Mouse (Mus musculus): Measurements from ENCODE around the gene Ppp1r36.
"Not testable (repeated sequence)": the region's sequence is repeated elsewhere in the genome, so short reads cannot be mapped to it uniquely, and the experiment has no call there.

The Ppp1r36 gene

DNA sequence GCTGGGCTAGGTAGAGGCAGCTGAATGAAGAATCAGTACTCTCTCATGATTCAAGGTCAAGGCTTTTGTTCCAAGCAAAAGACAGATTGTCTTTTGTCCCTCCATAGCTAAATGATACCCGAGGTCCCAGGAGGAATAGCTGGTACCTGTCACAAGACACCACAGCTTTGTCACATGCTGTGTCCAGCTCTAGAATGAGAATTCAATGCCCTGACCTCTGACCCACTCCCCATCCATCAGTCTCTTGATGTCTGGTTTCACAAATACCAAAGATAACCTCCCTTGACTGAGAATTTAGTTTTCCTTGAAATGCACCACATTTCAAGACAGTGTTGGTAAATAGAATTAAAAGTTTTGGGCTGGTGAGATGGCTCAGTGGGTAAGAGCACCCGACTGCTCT, 34.9 kb downstream of the Ppp1r36 start:
- no peak for DNase-seq

- not testable (repeated sequence) for DNase-seq
Observed at GRCm38 (mm10) chr12:76458445-76458844, 41.1 kb downstream of the Ppp1r36 start.

DNA sequence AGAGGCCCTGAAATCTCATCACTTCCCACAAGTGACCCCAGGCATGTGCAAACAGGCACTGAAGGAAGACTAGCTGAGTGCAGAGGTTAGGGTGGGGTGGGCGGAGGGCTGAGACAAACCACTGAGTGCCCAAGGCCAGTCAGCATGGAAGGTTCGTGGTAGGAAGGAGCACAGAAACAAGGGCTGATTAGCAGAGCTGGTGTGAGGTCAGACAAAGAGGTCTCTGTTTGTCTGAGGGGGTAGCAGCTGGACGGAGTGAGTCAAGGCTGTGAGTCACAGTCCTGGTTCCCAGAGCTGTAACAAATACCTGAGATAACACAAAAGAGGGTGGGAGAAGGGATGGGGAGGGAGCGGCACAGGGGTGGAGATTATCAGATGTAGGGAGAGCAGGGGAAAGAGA, 41.7 kb downstream of the Ppp1r36 start:
- no peak for DNase-seq

DNA sequence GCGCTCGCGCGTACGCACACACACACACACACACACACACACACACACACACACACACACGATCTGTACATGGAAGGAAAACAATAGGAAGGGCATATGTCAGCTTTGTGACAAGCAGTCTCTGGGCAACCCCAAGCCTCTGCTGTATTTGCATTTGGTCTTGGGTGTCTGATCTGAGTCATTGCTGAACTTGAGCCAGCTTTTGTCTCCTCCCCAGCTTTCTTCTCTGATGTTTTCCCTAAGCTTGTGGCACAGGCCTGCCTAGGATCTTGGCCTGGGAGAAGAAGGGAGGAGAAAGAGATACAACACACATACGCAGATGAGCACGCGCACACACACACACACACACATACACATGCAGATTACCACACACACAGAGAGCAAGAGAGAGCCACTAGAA, 46.1 kb downstream of the Ppp1r36 start:
- no peak for DNase-seq

- DNase-seq = no peak
Observed at GRCm38 (mm10) chr12:76464651-76465252, 47.4 kb downstream of the Ppp1r36 start.

- no peak for DNase-seq
Observed at GRCm38 (mm10) chr12:76466651-76467050, 49.3 kb downstream of the Ppp1r36 start.

DNA sequence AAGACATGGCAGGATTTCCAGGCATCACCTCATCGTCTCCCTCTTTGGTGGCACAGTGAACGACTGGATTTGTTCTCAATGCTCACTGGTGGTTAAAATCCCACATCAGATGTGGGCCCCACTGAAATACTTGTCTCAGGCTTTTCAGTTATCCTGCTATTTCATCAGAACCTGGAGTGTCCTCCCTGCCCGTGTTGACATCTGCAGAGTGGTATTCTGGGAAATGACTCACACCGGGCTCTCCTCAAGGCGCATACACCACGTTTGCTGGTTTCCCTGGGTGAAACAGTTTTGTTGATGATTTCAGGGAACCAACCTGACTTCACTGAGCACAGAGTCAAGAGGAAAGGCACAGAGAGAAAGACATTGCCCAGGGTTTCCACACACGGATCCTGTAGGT, 49.9 kb downstream of the Ppp1r36 start:
- no peak for DNase-seq

DNA sequence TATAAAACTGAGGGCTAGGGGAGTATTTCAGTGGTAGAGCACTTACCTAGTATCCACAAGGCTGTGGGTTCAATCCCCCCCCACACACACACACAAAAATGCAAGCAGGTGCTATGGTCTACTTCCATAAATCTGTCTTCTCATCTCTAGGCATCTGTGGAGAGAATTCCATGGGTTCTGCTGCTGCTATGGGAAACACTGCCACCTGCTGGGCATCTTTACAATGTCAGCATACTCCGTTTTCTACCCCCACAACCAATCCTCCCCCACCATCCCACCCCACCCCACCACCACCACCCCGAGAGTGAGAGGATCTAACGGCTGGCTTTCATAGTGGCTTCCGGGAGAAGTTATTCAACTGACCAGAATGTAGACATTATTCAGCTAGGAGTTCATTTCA, 54.7 kb downstream of the Ppp1r36 start:
- peak; percentile 69 to 71 for DNase-seq

- DNase-seq = no peak
Observed at GRCm38 (mm10) chr12:76473562-76474245, 56.4 kb downstream of the Ppp1r36 start.

DNA sequence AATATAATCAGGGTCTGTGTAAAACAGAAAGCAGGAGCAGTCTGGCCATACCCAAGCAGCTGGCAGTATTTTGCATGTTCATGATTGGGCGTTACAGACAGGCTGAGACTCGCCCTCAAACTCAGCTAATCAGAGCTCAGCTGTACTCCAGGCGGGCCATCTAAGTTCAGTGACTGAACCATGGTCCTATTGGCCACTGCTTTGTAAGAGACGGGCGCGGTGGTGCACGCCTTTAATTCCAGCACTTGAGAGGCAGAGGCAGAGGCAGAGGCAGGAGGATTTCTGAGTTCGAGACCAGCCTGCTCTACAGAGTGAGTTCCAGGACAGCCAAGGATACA, 56.9 kb downstream of the Ppp1r36 start:
- DNase-seq = no peak

DNA sequence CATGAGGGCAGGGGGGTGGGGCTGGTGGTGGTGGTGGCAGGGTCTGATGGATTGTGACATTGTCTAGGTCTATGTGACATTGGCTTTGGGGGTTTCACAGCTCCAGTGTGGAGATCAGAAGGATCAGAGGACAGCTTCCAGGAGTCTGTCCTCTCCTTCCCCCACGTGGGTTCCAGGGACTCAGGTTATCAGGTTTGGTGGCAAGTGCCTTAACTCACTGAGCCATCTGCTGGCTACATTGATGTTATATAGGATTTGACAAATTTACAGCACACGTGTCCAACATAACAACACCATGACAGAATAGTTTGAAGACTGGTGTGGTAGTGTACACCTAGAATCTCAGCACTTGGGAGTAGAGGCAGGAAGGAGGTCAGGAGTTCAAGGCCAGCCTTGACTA, 57.5 kb downstream of the Ppp1r36 start:
- no peak for DNase-seq

DNA sequence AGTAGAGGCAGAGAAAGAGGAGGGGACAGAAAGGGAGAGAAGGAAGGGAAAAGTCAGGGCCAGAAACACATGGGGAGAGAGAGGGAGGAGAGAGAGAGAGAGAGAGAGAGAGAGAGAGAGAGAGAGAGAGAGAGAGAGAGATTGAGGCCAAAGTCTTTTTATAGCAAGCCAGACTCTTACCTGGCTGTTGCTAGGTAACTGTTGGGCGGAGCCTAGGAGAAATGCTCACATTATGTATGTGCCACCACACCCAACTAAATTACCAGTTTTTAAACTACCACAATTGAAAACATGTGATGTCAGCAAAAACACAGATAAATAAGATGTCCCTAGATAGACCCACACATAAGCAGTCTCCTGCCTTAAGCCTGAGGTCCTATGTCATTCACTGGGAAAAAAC, 58.8 kb downstream of the Ppp1r36 start:
- DNase-seq = no peak

DNA sequence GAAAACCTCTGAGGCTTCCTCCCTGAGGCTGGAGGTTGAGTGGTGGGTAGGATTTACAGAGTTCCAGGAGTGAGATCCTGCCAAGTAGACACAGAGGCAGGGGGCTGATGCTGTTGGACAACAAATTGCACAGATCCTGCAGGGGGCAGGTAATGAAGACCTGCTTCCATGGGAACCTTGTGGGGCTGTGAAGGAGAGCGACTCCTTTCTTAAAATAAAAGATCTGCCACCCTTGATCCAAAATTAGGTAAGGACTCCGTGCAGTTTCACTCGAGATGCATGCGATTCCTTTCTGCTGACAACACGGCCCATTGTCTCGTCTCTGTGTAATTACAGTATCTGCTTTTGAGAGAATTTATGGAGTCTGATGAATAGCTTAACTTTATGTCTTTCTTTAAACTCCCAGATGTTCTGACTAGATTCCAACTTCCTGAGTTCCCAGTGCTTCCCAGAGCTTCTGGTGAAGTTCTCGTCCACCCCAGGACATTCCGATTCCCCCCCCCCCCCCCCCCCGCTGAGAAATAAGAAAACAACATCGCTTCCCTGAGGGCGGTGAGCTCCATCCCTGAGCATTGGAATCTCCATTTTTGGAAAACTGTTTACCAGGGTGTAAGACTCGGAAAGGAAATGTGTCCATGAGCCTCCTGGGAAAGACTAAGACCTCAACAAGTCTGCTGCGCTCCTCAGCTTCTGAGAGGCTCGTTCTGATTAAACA, 61.1 kb downstream of the Ppp1r36 start:
- DNase-seq = no peak

GRCm38 (mm10) chr12:76479174-76479573, 61.8 kb downstream of the Ppp1r36 start:
- no peak for DNase-seq

DNA sequence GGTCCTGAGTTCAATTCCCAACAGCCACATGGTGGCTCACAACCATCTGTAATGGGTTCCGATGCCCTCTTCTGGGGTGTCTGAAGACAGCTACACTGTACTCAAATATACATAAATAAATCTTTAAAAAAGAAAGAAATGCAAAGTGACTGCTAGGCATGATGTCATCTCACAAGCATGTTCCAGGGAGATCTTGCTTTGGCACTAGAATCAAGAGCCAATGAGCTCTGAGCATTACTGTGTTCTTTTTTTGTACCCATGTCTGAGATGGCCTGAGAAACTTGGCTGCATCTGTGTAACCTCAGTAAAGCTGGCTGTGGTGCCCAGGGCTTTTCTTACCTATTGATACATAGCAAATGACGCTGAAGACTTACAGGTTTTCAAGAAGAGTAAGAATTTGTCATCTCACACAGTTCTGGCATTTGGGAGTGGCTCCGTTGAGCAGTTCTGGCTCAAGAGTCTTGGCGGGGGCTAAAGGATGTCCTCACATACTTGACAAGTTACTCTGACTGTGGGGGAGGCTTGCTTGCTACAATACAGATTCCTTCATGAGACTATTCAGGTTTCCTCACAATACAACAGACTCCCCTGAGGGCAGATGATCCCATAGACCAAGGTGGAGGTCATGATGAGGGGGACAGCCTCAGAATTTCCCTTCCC, 62.6 kb downstream of the Ppp1r36 start:
- DNase-seq = no peak

DNA sequence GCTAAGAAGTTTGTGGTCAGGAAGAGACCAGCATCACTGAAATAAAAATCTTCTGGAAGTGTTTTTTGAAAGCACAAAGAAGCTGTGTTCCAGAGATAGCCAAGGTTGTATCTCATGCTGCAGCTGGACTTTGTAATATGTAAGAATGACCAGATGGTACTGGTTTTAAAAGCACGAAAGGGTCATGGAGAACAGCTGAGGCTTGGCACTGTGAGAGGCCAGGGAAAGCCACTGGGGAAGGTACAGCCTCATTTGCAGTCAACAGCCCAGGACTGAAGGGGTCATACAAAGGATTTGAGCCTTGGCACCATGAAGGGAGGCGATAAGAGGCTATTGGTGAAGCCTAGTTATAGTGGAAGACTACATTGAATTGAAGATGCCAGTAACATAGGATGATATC, 65.1 kb downstream of the Ppp1r36 start:
- no peak for DNase-seq

GRCm38 (mm10) chr12:76482948-76483347, 65.6 kb downstream of the Ppp1r36 start:
- no peak for DNase-seq

GRCm38 (mm10) chr12:76484881-76485280, 67.5 kb downstream of the Ppp1r36 start:
- no peak for DNase-seq

GRCm38 (mm10) chr12:76485381-76485780, 68.0 kb downstream of the Ppp1r36 start:
- DNase-seq = no peak

GRCm38 (mm10) chr12:76486943-76487342, 69.6 kb downstream of the Ppp1r36 start:
- DNase-seq = no peak

Measured in B cell, adult 2 months (primary cell).